Mouse (Mus musculus): Measurements from ENCODE around the gene Trim30d.

DNA sequence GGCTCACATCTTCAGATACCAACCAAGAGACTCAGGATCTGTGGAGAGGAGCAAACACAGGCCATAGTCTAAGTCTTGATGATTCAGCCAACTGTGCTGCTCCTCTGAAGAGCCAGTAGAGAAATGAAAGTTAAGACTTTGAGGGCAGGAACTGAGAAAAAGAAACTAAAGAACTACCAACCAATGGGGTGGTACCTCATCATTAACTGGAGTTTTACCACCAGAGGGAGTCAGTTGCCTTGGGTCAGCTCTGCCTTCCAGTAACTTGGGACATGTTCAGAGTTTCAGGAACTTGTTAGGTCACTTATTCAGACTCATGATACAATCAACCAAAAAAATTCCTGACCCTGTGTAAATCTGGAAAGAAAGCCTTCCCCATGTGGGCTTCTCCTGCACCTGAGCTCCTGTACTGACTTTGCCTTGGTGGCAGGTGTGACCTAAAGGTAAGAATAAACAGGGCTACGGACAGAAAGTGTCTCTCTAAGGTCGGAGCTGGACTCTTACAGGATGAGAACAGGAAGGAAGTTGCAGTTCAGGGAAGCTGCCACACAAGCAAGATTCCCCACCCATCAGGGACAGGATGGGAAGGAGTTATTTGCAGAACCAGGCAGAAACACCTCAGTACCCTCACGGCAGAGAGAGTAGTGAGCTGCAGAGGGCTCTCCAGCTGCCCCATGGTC, 42.4 kb downstream of the Trim30d start, which contains the start of gene Trim30a:
- TF ChIP-seq CTCF (IDR thresholded peaks at IDR 0.05; ENCODE audit: low read depth) (peak; percentile 44), EP300 (IDR thresholded peaks at IDR 0.05; ENCODE audit: low read depth) (no peak)
